Mouse (Mus musculus) thymus, postnatal 25 days (tissue): ENCODE results near the gene 4930535I16Rik.

ENCODE experiments used
- DNase-seq: peaks from one replicate; pipeline ENCODE4 v3.0.0; 2022

The 4930535I16Rik gene

GRCm38 (mm10) chr4:123917548-123918140, at the start of gene 4930535I16Rik:
Gene 4930535I16Rik (minus strand): TSS chr4:123918022.
- DNase-seq = no peak

GRCm38 (mm10) chr4:123962721-123963120, 44.9 kb upstream of the 4930535I16Rik start:
- DNase-seq = no peak

- no peak for DNase-seq
Measured at GRCm38 (mm10) chr4:123960955-123961354, 43.1 kb upstream of the 4930535I16Rik start.

GRCm38 (mm10) chr4:123957891-123958290, 40.1 kb upstream of the 4930535I16Rik start:
- DNase-seq = no peak

GRCm38 (mm10) chr4:123957492-123957808, 39.6 kb upstream of the 4930535I16Rik start:
- no peak for DNase-seq

GRCm38 (mm10) chr4:123956703-123957491, 39.1 kb upstream of the 4930535I16Rik start:
- peak; percentile 52 for DNase-seq

- DNase-seq = no peak
Measured at GRCm38 (mm10) chr4:123952059-123952458, 34.2 kb upstream of the 4930535I16Rik start.

GRCm38 (mm10) chr4:123949649-123950048, 31.8 kb upstream of the 4930535I16Rik start:
- no peak for DNase-seq

- no peak for DNase-seq
Measured at GRCm38 (mm10) chr4:123948901-123949300, 31.1 kb upstream of the 4930535I16Rik start.

- DNase-seq = no peak
Measured at GRCm38 (mm10) chr4:123947149-123947548, 29.3 kb upstream of the 4930535I16Rik start.

- no peak for DNase-seq
Measured at GRCm38 (mm10) chr4:123946701-123947100, 28.9 kb upstream of the 4930535I16Rik start.

GRCm38 (mm10) chr4:123940878-123941277, 23.1 kb upstream of the 4930535I16Rik start:
- peak; percentile 35 for DNase-seq

- DNase-seq = peak; percentile 70
Measured at GRCm38 (mm10) chr4:123939838-123940237, 22.0 kb upstream of the 4930535I16Rik start.

- no peak for DNase-seq
Measured at GRCm38 (mm10) chr4:123936059-123936458, 18.2 kb upstream of the 4930535I16Rik start.

- no peak for DNase-seq
Measured at GRCm38 (mm10) chr4:123934306-123934705, 16.5 kb upstream of the 4930535I16Rik start.

GRCm38 (mm10) chr4:123929994-123930393, 12.2 kb upstream of the 4930535I16Rik start:
- DNase-seq = no peak

GRCm38 (mm10) chr4:123927961-123928360, 10.1 kb upstream of the 4930535I16Rik start:
- no peak for DNase-seq

GRCm38 (mm10) chr4:123921055-123921565, 3.3 kb upstream of the 4930535I16Rik start:
- DNase-seq = no peak

- no peak for DNase-seq
Measured at GRCm38 (mm10) chr4:123918851-123919250, 1.0 kb upstream of the 4930535I16Rik start.

- DNase-seq = peak; percentile 100
Measured at GRCm38 (mm10) chr4:123916748-123917547, 874 bp downstream of the 4930535I16Rik start, which contains the start of gene Rragc. Gene Rragc (plus strand): TSS chr4:123917446.

GRCm38 (mm10) chr4:123912431-123912830, 5.4 kb downstream of the 4930535I16Rik start:
- no peak for DNase-seq

GRCm38 (mm10) chr4:123911503-123911902, 6.3 kb downstream of the 4930535I16Rik start:
- DNase-seq = no peak

- DNase-seq = no peak
Measured at GRCm38 (mm10) chr4:123905126-123905668, 12.6 kb downstream of the 4930535I16Rik start.
